Comparison of ENCODE assay signal across 10 mouse cellular contexts in genomic region chr1:89967585-89967984, GRCm38 (mm10). TPM values are rescaled to one million over a fixed set of nuclear protein-coding genes. Genes with fewer than 3 reads are reported as not detected.
DNase-seq lines count a peak whose midpoint lies in the region; ATAC-seq and TF ChIP-seq lines count a peak whose summit lies in the region.
"Had no signal": no experiment of that assay in that cellular context is flagged by ENCODE, and none has a peak within 500 bp of the region (broad histone marks: within the 10 kb centered on the region; RNA-seq: fewer than 3 reads in every experiment).

No protein-coding gene starts in this region.

- TF ChIP-seq EP300 in stomach, postnatal 0 days (optimal IDR thresholded peaks at IDR 0.05): no peak

- peaks cover 23% of the 10 kb centered on the region for H3K4me1 ChIP-seq in neural tube, embryonic 11.5 days (ENCODE audit: control insufficient read depth, insufficient read depth, low read length)
- peaks cover 19% of the 10 kb centered on the region for H3K4me1 ChIP-seq in limb, embryonic 10.5 days
- H3K4me1 ChIP-seq in stomach, postnatal 0 days (replicated peaks; ENCODE audit: control insufficient read depth, insufficient read depth): no peaks in the 10 kb centered on the region; the same call in 1 of the 2 replicates

- peak overlapping the region; percentile 66 for H3K4me3 ChIP-seq in neural tube, embryonic 11.5 days (ENCODE audit: low read depth, low read length)
- H3K4me3 ChIP-seq in limb, embryonic 10.5 days: peak overlapping the region; percentile 71
- peak overlapping the region; percentile 53; the same call in 1 of the 2 replicates for H3K4me3 ChIP-seq in stomach, postnatal 0 days (ENCODE audit: low read depth, low read length)

- ATAC-seq in frontal cortex, adult (ENCODE audit: low TSS enrichment): peak; percentile 28
- no peak for ATAC-seq in neural tube, embryonic 11.5 days (ENCODE audit: insufficient read depth, low FRiP score, low TSS enrichment)
- ATAC-seq in stomach, postnatal 0 days (ENCODE audit: low FRiP score, low TSS enrichment): no peak
- ATAC-seq in CD4-positive, CD25-positive, alpha-beta regulatory T cell, adult 4 months: no peak
- no peak for ATAC-seq in monocyte, adult 5-6 weeks (replicated peaks; ENCODE audit: insufficient number of reproducible peaks, low FRiP score, low TSS enrichment, poor library complexity, severe bottlenecking)

- TF ChIP-seq CTCF in stomach, postnatal 0 days (IDR thresholded peaks at IDR 0.05; ENCODE audit: low read depth): no peak

- peak overlapping the region; percentile 99 for H3K4me2 ChIP-seq in neural tube, embryonic 11.5 days (ENCODE audit: low read depth)
- peak overlapping the region; percentile 89; the same call in 1 of the 2 replicates for H3K4me2 ChIP-seq in stomach, postnatal 0 days (replicated peaks; ENCODE audit: low read depth)

- WGBS in neural tube, embryonic 11.5 days: 15% methylated on average over 9 of the region's 9 CpGs
- 16% methylated on average over 9 of the region's 9 CpGs for WGBS in limb, embryonic 10.5 days
- 19% methylated on average over 9 of the region's 9 CpGs for WGBS in stomach, postnatal 0 days

- H3K27ac ChIP-seq in neural tube, embryonic 11.5 days (ENCODE audit: low read depth, low read length): no peak overlapping the region
- H3K27ac ChIP-seq in limb, embryonic 10.5 days: no peak overlapping the region
- no peak overlapping the region for H3K27ac ChIP-seq in stomach, postnatal 0 days (replicated peaks)

- no peak overlapping the region for H3K9ac ChIP-seq in neural tube, embryonic 11.5 days (ENCODE audit: low read length)
- H3K9ac ChIP-seq in stomach, postnatal 0 days (ENCODE audit: low read length): no peak overlapping the region

- H3K36me3 ChIP-seq in neural tube, embryonic 11.5 days (ENCODE audit: control insufficient read depth, insufficient read depth, low read length): no peaks in the 10 kb centered on the region
- no peaks in the 10 kb centered on the region for H3K36me3 ChIP-seq in limb, embryonic 10.5 days
- no peaks in the 10 kb centered on the region for H3K36me3 ChIP-seq in stomach, postnatal 0 days (ENCODE audit: control insufficient read depth, insufficient read depth, low read length)

- no peaks in the 10 kb centered on the region for H3K9me3 ChIP-seq in neural tube, embryonic 11.5 days (ENCODE audit: control insufficient read depth, low read length)
- H3K9me3 ChIP-seq in limb, embryonic 10.5 days (replicated peaks): no peaks in the 10 kb centered on the region
- no peaks in the 10 kb centered on the region for H3K9me3 ChIP-seq in stomach, postnatal 0 days (ENCODE audit: control insufficient read depth, low read length)

- no peak for DNase-seq in frontal cortex, postnatal 36 days (ENCODE audit: low spot score in 2 of 2)
- no peak for DNase-seq in neural tube, embryonic 11.5 days (ENCODE audit: low spot score)
- no peak for DNase-seq in neural tube, embryonic 10.5 days (ENCODE audit: extremely low spot score, low spot score)
- no peak for DNase-seq in limb, embryonic 10.5 days (ENCODE audit: low spot score)
- DNase-seq in stomach, postnatal 0 days (ENCODE audit: low spot score): no peak
- DNase-seq: B cell, adult 2 months had no signal

- peaks cover 41% of the 10 kb centered on the region for H3K27me3 ChIP-seq in neural tube, embryonic 11.5 days (ENCODE audit: control insufficient read depth, insufficient read depth, low read length)
- H3K27me3 ChIP-seq in limb, embryonic 10.5 days (ENCODE audit: low read depth, poor library complexity, severe bottlenecking): peaks cover 98% of the 10 kb centered on the region
- peaks cover 6% of the 10 kb centered on the region for H3K27me3 ChIP-seq in stomach, postnatal 0 days (ENCODE audit: control insufficient read depth, insufficient read depth, low read length)

RNA-seq across cellular contexts. Expression of gene Gbx2, which starts 36.6 kb away (rescaled TPM):
- 44.0 and 45.8 TPM in 2 replicates for polyA plus RNA-seq in neural tube, embryonic 11.5 days (2014; fragmentation: Nextera tagmentation; extraction: Ambion mirVana)
- 5.3 and 9.5 TPM in 2 replicates for polyA plus RNA-seq in limb, embryonic 10.5 days (2016; fragmentation: Nextera tagmentation; extraction: Ambion mirVana)
- polyA plus RNA-seq in stomach, postnatal 0 days (2015; fragmentation: Nextera tagmentation; extraction: Ambion mirVana): not detected in 2 replicates
- not detected for polyA plus RNA-seq in CD4-positive, CD25-positive, alpha-beta regulatory T cell, adult 4 months (2017; shearing (Covaris generic))
- total RNA-seq in monocyte, adult 5-6 weeks (2017): not detected in 3 replicates
- total RNA-seq: neutrophil, adult 5-6 weeks had no signal

RNA-seq across cellular contexts. Expression of gene Asb18, which starts 46.9 kb away (rescaled TPM):
- polyA plus RNA-seq in neural tube, embryonic 11.5 days (2014; fragmentation: Nextera tagmentation; extraction: Ambion mirVana): 0.20 and 0.38 TPM in 2 replicates
- polyA plus RNA-seq in limb, embryonic 10.5 days (2016; fragmentation: Nextera tagmentation; extraction: Ambion mirVana): not detected in 2 replicates
- polyA plus RNA-seq in stomach, postnatal 0 days (2015; fragmentation: Nextera tagmentation; extraction: Ambion mirVana): 0.02 TPM in 1 of 2 replicates, not detected in the other
- not detected for polyA plus RNA-seq in CD4-positive, CD25-positive, alpha-beta regulatory T cell, adult 4 months (2017; shearing (Covaris generic))
- total RNA-seq in monocyte, adult 5-6 weeks (2017): not detected in 3 replicates
- total RNA-seq: neutrophil, adult 5-6 weeks had no signal
